11 mouse cellular contexts compared by ENCODE assay signal in genomic region chr17:44254698-44255097, GRCm38 (mm10).
"Had no signal": no experiment of that assay in that cellular context is flagged by ENCODE, and none has a peak within 500 bp of the region (broad histone marks: within the 10 kb centered on the region; RNA-seq: fewer than 3 reads in every experiment).

No protein-coding gene starts in this region.

- DNase-seq: liver; lung, adult 18-20 months; right cerebral cortex, adult 18-20 months; right cerebral cortex, postnatal 25 days; thymus, postnatal 14 days had no signal

- ATAC-seq: midbrain, embryonic 16.5 days had no signal

- H3K36me3 ChIP-seq: limb, embryonic 12.5 days; midbrain, embryonic 12.5 days had no signal

- H3K27ac ChIP-seq: layer of hippocampus, adult 2 months; limb, embryonic 12.5 days; liver, embryonic 14.5 days; midbrain, embryonic 12.5 days; stomach, postnatal 0 days had no signal

- H3K4me3 ChIP-seq: layer of hippocampus, adult 2 months; limb, embryonic 12.5 days; midbrain, embryonic 12.5 days had no signal

- H3K4me1 ChIP-seq: midbrain, embryonic 12.5 days had no signal

- H3K4me2 ChIP-seq: limb, embryonic 12.5 days; midbrain, embryonic 12.5 days had no signal

- H3K9ac ChIP-seq: limb, embryonic 12.5 days; liver, embryonic 14.5 days; midbrain, embryonic 12.5 days had no signal
